Mouse (Mus musculus): ENCODE measurements around the gene Loxl4. TPM values are rescaled to one million over a fixed set of nuclear protein-coding genes. Genes with fewer than 3 reads are reported as not detected.

Gene Loxl4
- polyA plus RNA-seq, 1 experiment from 2014 or later, result not detected

DNA sequence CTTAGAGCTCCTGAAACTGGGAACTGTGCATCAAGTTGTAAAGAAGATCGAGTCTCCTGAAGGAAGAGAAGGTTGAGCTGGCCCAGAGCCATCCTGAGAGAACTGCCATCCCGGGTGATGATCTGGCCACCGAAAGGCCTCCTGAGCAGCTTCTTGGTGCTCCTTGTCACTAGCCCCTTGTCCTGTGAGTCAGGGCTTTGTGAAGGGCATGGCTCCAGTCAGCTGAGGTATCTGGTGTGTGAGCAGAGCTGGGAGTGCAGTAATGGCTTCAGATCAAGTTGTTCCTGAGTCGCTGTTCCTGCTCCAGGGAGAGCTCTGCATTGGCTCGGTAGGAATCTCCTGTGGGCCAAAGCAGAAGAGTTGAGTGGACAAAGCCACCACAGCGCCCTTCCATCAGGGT, 17.5 kb downstream of the Loxl4 start:
- Histone ChIP-seq H3K36me3 (ENCODE audit: inconsistent target) (peaks cover 43% of the 10 kb centered on the region), H3K4me3 (ENCODE audit: inconsistent target) (no peak overlapping the region), H3K27ac (no peak overlapping the region), H3K79me2 (ENCODE audit: inconsistent target) (no peaks in the 10 kb centered on the region)
- 90% methylated on average over 6 of the region's 6 CpGs for WGBS (ENCODE audit: missing documents)

DNA sequence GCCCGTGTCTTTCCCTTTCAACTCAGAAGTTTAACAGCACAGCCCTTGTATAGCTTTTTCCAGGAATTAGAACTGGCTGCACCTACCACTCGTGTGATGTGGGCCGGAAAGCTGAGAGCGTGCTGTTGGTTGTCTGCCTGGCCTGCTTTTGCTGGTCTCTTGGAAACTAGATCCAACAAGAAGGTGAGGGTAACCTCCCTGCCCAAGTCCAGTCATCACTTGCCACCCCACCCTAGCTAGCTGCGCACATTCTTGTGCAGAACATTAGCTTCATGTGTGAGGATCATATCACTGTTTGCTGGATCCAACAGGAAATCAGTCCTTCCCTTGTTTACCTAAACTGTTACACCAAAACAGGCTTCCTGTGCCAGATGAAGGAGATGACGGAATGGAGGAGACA, 19.2 kb downstream of the Loxl4 start:
- no peak overlapping the region for H3K27ac ChIP-seq
- 97% methylated on average over 6 of the region's 6 CpGs for WGBS (ENCODE audit: missing documents)
- H3K4me3 ChIP-seq (ENCODE audit: inconsistent target), result no peak overlapping the region
- peaks cover 45% of the 10 kb centered on the region for H3K36me3 ChIP-seq (ENCODE audit: inconsistent target)
- H3K79me2 ChIP-seq (ENCODE audit: inconsistent target), result no peaks in the 10 kb centered on the region

DNA sequence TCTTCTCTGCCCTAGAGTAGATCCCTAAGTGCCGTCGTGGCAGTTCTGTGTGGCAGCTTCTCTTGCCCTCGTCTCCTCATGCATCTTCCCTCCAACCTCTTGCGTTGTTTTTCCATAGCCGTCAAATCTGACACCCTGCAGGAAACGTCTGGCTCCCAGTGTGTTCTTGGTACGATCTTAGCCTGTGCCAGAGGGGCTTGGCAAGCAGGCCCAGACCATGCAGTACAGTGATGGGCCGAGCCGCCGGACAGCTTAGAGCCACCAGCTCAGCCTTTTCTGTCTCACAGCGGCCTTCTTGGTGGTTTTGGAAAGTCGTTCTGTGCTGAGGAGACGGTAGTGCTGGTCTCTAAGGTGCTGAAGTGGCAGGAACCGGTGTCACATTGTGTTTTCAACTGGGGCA, 21.1 kb downstream of the Loxl4 start:
- no peak overlapping the region for H3K4me3 ChIP-seq (ENCODE audit: inconsistent target)
- H3K36me3 ChIP-seq (ENCODE audit: inconsistent target), result peaks cover 49% of the 10 kb centered on the region
- no peak overlapping the region for H3K27ac ChIP-seq
- WGBS (ENCODE audit: missing documents), result 94% methylated on average over 14 of the region's 14 CpGs
- H3K79me2 ChIP-seq (ENCODE audit: inconsistent target), result no peaks in the 10 kb centered on the region

DNA sequence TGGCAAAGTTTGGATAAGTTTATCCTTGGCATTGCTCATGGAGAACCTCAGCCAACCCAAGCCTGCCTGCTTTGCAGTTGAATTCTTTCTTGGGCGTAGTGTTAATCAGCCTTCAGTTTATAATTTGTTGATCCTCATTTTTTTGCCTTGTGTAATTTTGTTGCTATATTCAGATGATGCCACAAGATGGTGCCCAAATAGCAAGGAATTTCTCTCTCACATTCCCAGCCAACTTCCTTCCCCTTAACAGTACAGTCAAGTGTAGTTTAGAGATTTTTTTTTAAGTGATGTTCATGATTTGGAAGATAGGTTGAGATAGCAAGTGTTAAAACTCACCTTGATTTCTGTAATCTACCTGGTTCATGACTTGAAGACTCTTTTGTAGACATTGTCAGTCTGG, 23.4 kb downstream of the Loxl4 start:
- no peaks in the 10 kb centered on the region for H3K79me2 ChIP-seq (ENCODE audit: inconsistent target)
- H3K4me3 ChIP-seq (ENCODE audit: inconsistent target), result no peak overlapping the region
- no peak overlapping the region for H3K27ac ChIP-seq
- peaks cover 68% of the 10 kb centered on the region for H3K36me3 ChIP-seq (ENCODE audit: inconsistent target)
- WGBS (ENCODE audit: missing documents), result 100% methylated on average over 1 of the region's 1 CpGs

DNA sequence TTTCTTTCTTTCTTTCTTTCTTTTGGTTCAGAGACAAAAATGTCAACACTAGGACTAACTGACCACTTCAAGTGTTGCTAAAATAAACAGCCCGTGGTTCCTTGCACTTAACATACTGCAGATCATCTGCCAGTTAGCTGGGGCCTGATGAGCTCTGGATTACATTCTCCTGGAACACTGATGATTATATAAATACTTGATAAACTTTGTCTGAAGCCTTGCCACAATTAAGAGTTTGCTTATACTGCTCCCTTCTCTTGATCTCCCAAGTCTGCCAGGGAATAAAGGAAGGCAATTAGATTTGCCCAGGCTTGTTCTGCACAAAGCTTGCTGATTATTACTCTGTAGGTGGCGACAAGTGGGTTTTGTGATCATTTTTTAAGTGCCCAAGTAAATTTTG, 24.9 kb downstream of the Loxl4 start:
- H3K27ac ChIP-seq, result no peak overlapping the region
- WGBS (ENCODE audit: missing documents), result 96% methylated on average over 2 of the region's 2 CpGs
- no peaks in the 10 kb centered on the region for H3K79me2 ChIP-seq (ENCODE audit: inconsistent target)
- H3K4me3 ChIP-seq (ENCODE audit: inconsistent target), result no peak overlapping the region
- peaks cover 68% of the 10 kb centered on the region for H3K36me3 ChIP-seq (ENCODE audit: inconsistent target)

DNA sequence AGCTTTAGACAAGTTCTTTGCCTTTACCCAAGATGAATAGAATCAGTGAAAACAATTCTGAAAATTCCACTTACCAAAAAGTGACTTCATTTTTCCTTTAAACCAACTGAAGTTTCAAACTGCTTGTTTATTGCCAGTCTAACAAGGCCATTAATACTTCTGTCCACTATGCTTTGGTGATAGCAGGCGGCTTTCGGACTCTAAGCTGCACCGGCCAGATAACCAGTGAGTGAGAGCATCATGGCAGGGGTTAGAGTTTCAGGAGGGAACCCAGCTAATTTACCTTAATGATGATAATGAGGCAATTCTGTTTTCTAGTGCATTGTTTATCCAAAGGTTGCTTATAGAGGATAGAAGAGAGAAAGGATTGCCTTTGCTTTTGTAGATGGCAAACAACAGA, 28.4 kb downstream of the Loxl4 start:
- peaks cover 53% of the 10 kb centered on the region for H3K36me3 ChIP-seq (ENCODE audit: inconsistent target)
- WGBS (ENCODE audit: missing documents), result 90% methylated on average over 3 of the region's 3 CpGs
- no peak overlapping the region for H3K4me3 ChIP-seq (ENCODE audit: inconsistent target)
- no peaks in the 10 kb centered on the region; the same call in 1 of the 2 replicates for H3K79me2 ChIP-seq (ENCODE audit: inconsistent target)
- H3K27ac ChIP-seq, result no peak overlapping the region

DNA sequence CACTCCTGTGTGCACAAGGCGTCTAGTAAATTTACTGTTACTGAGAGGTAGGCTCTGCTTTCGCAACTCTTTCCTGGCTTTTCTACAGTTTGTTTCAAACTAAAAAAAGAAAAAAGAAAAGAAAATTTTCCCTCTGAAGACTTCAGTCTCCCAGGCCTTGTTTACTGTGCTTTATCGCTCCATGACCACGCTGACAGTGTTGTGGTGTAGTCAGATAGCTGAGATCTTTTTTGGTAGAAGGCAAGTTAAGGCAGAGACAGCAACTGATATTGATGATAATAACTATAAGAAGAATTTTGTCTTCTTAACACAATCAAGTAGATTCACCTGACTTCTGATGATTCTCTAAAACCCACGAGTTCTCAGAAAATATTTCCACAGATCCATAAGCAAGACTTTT, 28.9 kb downstream of the Loxl4 start:
- H3K4me3 ChIP-seq (ENCODE audit: inconsistent target), result no peak overlapping the region
- WGBS (ENCODE audit: missing documents), result 91% methylated on average over 5 of the region's 5 CpGs
- no peaks in the 10 kb centered on the region; the same call in 1 of the 2 replicates for H3K79me2 ChIP-seq (ENCODE audit: inconsistent target)
- H3K36me3 ChIP-seq (ENCODE audit: inconsistent target), result peaks cover 53% of the 10 kb centered on the region
- H3K27ac ChIP-seq, result no peak overlapping the region

DNA sequence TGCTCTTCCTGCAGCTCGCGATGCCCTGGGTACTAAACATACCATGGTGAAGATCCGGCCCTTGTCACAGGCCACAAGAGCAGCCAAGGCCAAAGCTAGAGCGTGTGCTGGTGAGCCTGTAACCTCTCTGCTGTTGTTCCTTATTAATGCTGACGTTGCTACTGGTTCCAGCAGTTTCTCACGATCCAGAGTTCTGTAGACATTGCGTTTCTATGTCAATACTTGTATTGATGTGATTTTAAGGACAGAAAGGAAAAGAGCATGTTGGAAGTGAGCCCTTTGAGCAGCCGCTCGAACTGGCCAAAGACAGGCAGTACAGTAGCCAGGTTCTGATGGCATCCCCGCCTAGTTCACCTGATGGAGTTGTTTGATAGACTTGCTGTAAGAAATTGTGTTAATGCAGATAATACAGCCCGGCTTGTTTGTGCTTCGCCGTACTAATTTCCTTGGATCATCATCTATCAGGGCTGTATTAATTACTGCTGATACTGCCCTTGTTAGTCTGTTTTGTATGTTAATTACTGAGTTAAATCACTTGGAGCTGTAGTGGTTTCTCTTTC, 29.7 kb downstream of the Loxl4 start:
- Histone ChIP-seq H3K79me2 (ENCODE audit: inconsistent target) (no peaks in the 10 kb centered on the region; the same call in 1 of the 2 replicates), H3K27ac (no peak overlapping the region), H3K36me3 (ENCODE audit: inconsistent target) (peaks cover 51% of the 10 kb centered on the region), H3K4me3 (ENCODE audit: inconsistent target) (no peak overlapping the region)
- 96% methylated on average over 13 of the region's 13 CpGs for WGBS (ENCODE audit: missing documents)

DNA sequence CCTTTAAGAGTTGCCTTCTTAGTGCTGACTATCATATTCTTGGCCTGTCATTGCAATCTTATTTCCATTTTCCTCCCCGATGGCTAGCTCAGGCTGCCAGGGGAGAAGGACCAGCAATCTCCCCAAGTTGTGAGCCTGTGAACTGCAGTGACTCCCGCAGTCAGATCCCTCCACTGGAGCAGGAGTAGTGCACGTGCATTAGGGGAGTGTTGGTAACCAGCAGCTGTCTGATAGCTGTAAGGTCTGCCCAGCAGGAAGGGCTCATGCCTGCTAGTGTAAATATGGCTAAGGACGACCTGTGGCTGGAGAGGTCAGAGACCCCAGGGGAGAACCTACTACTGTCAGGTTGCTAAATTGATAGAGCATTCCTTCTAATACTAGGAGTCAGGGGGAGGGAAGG, 31.9 kb downstream of the Loxl4 start:
- peaks cover 3% of the 10 kb centered on the region; the same call in 1 of the 2 replicates for H3K79me2 ChIP-seq (ENCODE audit: inconsistent target)
- 95% methylated on average over 4 of the region's 4 CpGs for WGBS (ENCODE audit: missing documents)
- H3K36me3 ChIP-seq (ENCODE audit: inconsistent target), result peaks cover 47% of the 10 kb centered on the region

DNA sequence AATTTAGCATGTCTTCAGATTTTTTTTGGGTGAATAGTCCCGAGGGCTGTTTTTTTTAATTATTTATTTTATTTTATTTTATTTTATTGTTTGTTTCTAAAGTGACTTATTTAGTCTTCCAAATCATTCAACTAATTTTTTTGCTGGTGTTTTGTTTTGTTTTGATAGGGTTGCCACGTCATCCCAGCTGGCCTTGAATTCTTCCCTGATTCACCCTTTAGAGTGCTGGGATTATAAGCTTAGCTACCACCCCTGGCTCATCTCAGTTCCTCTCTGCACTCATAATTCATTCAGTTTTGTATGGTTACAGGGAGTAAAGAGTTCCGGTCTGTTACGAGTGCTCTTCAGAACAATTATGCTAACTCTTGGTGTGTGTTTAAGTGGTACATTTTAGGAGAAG, 34.0 kb downstream of the Loxl4 start:
- WGBS (ENCODE audit: missing documents), result 86% methylated on average over 4 of the region's 4 CpGs
- no peak overlapping the region for H3K4me3 ChIP-seq (ENCODE audit: inconsistent target)
- H3K79me2 ChIP-seq (ENCODE audit: inconsistent target), result peaks cover 19% of the 10 kb centered on the region; the same call in 1 of the 2 replicates
- H3K36me3 ChIP-seq (ENCODE audit: inconsistent target), result peaks cover 27% of the 10 kb centered on the region
- no peak overlapping the region for H3K27ac ChIP-seq

More for the DNA sequence above, 31.9 kb downstream of the Loxl4 start:
- no peak overlapping the region for H3K4me3 ChIP-seq (ENCODE audit: inconsistent target)
- no peak overlapping the region for H3K27ac ChIP-seq

DNA sequence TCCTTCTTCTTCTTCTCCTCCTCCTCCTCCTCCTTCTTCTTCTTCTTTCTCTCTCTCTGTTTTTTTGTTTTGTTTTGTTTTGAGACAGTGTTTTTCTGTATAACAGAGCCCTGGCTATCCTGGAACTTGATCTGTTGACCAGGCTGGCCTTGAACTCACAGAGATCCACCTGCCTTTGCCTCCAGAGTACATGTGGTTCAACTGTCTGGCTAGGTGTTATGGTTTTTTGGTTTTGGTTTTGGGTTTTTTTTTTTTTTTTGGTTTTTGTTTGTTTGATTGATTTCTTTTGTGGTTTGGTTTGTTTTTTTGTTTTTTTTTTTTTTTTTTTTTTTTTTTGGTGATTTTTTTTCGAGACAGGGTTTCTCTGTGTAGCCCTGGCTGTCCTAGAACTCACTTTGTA, 35.8 kb downstream of the Loxl4 start:
- Histone ChIP-seq H3K79me2 (ENCODE audit: inconsistent target) (peaks cover 37% of the 10 kb centered on the region), H3K4me3 (ENCODE audit: inconsistent target) (no peak overlapping the region), H3K27ac (no peak overlapping the region), H3K36me3 (ENCODE audit: inconsistent target) (peaks cover 12% of the 10 kb centered on the region; the same call in 1 of the 2 replicates)
- no CpG with 5 or more reads among the region's 1 CpGs for WGBS (ENCODE audit: missing documents)

DNA sequence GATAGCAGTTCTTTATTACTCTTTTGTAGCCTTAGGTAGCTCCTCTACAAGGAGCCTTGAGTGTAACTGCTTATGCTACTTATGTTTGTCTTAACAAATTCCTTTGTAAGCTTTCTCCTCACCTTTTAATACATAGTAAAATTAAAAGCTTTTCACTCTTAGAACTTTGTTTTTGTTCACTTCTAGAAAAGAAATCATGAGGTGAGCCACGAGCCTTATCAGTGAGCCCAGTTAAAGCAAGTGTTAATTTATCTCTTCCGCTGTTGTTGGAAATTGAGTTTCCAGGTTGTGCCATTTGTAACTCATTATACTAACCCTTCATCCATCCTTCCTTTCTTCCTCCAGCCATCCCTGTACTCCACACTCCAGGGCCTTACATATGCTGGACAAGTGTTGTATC, 37.3 kb downstream of the Loxl4 start:
- Histone ChIP-seq H3K79me2 (ENCODE audit: inconsistent target) (peaks cover 52% of the 10 kb centered on the region), H3K4me3 (ENCODE audit: inconsistent target) (no peak overlapping the region), H3K27ac (no peak overlapping the region), H3K36me3 (ENCODE audit: inconsistent target) (0 out of 2 replicates have a peak, but pooled peaks cover 8% of the 10 kb centered on the region)
- WGBS (ENCODE audit: missing documents), result 97% methylated on average over 2 of the region's 2 CpGs

DNA sequence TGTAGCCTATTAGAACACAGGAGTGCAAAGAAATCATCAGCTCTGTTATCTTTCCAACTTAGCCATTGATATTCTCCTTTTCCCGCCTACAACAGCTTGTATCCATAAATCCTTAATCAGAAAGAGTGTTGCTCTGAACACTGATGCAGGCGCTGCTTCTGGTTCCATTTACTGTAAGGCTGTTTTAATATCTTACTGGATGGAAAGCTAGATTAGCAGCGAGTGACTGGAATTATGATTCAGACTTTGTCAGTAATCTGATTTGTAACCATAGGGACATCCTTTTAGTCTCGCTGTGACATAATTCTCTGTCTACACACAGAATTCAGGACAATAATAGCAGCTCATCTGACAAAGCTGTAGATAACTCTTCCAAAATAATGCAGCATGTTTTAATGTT, 41.3 kb downstream of the Loxl4 start:
- WGBS (ENCODE audit: missing documents), result 98% methylated on average over 4 of the region's 4 CpGs
- Histone ChIP-seq H3K36me3 (ENCODE audit: inconsistent target) (0 out of 2 replicates have a peak, but pooled peaks cover 4% of the 10 kb centered on the region), H3K27ac (no peak overlapping the region)

DNA sequence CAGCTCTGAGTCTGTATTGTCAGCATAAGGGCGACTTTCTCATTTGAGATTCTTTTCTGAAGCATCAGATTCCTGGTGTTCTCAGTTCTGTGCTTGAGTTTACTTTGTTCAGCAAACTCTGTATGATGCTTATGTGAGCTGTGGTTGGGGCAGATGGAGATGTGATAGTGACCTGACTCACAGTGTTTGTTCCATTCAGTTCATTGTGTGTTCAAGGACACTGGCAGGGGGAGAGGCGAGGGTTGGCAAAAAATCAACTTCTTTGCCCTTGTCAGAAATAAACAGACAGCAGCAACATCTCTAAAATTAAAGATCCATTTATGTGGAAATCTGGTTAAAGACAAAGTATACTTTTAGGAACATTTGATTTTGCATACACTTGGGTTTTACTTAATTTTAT, 43.5 kb downstream of the Loxl4 start:
- Histone ChIP-seq H3K4me3 (ENCODE audit: inconsistent target) (no peak overlapping the region), H3K36me3 (ENCODE audit: inconsistent target) (no peaks in the 10 kb centered on the region), H3K27ac (no peak overlapping the region), H3K79me2 (ENCODE audit: inconsistent target) (peaks cover 88% of the 10 kb centered on the region)
- 100% methylated on average over 2 of the region's 2 CpGs for WGBS (ENCODE audit: missing documents)

More for the DNA sequence above, 41.3 kb downstream of the Loxl4 start:
- Histone ChIP-seq H3K79me2 (ENCODE audit: inconsistent target) (peaks cover 93% of the 10 kb centered on the region), H3K4me3 (ENCODE audit: inconsistent target) (no peak overlapping the region)

DNA sequence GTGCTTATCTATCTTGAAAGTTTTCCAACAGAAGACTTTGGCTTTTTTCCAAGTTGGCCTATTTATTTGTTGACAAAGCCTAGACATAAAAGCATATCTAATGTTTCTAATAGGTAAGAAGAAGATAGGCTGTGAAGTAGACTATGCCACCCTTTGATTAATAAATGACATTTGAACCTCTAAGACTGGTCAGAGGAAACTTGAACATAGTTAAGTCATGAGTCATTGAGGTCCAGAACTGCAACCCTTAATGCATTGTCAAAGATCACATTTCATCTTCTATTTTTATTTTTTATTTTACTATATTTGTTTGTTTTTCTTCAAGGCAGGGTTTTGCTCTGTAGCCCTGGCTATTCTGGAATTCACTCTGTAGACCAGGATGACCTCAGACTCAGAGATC, 45.6 kb downstream of the Loxl4 start:
- no peak overlapping the region for H3K27ac ChIP-seq
- no peak overlapping the region for H3K4me3 ChIP-seq (ENCODE audit: inconsistent target)
- peaks cover 75% of the 10 kb centered on the region for H3K79me2 ChIP-seq (ENCODE audit: inconsistent target)
- H3K36me3 ChIP-seq (ENCODE audit: inconsistent target), result no peaks in the 10 kb centered on the region

All from macrophage (primary cell).